Mouse (Mus musculus) lung, postnatal 36 days (tissue): Measurements from ENCODE around the gene Gdf7.

Source experiments
- DNase-seq: peaks from one replicate; pipeline ENCODE4 v3.0.0; 2022; ENCODE audit warnings: mixed read lengths

Gdf7 gene

GRCm38 (mm10) chr12:8296154-8296553 lies 5.6 kb downstream of the Gdf7 start:
- DNase-seq = no peak

- no peak for DNase-seq
Measured at GRCm38 (mm10) chr12:8295307-8295913, 6.3 kb downstream of the Gdf7 start.

GRCm38 (mm10) chr12:8291157-8291853 lies 10.4 kb downstream of the Gdf7 start:
- no peak for DNase-seq

- DNase-seq = no peak
Measured at GRCm38 (mm10) chr12:8289499-8289898, 12.3 kb downstream of the Gdf7 start.

- no peak for DNase-seq
Measured at GRCm38 (mm10) chr12:8289099-8289498, 12.7 kb downstream of the Gdf7 start.

GRCm38 (mm10) chr12:8287970-8288369 lies 13.8 kb downstream of the Gdf7 start:
- no peak for DNase-seq

- DNase-seq = no peak
Measured at GRCm38 (mm10) chr12:8281225-8282017, 20.3 kb downstream of the Gdf7 start.

GRCm38 (mm10) chr12:8275424-8275823 lies 26.3 kb downstream of the Gdf7 start:
- DNase-seq = no peak

GRCm38 (mm10) chr12:8273471-8274171 lies 28.1 kb downstream of the Gdf7 start:
- DNase-seq = no peak

GRCm38 (mm10) chr12:8271405-8271804 lies 30.3 kb downstream of the Gdf7 start:
- peak; percentile 23 for DNase-seq

GRCm38 (mm10) chr12:8269627-8270026 lies 32.1 kb downstream of the Gdf7 start:
- DNase-seq = no peak

GRCm38 (mm10) chr12:8266311-8266710 lies 35.4 kb downstream of the Gdf7 start:
- no peak for DNase-seq

- DNase-seq = no peak
Measured at GRCm38 (mm10) chr12:8260297-8260696, 41.5 kb downstream of the Gdf7 start.
